Mouse (Mus musculus): Measurements from ENCODE around the gene Pde1a. TPM values are rescaled to one million over a fixed set of nuclear protein-coding genes. Genes with fewer than 3 reads are reported as not detected.

Pde1a gene
- polyA plus RNA-seq (2021; fragmentation: Nextera tagmentation) = 91.4 and 112 TPM in 2 replicates
- long read RNA-seq, experiment 1, partial matches to known transcripts = 206 of 249 reads
- long read RNA-seq, experiment 1, other reads (novel, unspliced or antisense) = 43 of 249 reads
- long read RNA-seq, experiment 2, partial matches to known transcripts = 85 of 130 reads
- long read RNA-seq, experiment 2, other reads (novel, unspliced or antisense) = 45 of 130 reads

DNA sequence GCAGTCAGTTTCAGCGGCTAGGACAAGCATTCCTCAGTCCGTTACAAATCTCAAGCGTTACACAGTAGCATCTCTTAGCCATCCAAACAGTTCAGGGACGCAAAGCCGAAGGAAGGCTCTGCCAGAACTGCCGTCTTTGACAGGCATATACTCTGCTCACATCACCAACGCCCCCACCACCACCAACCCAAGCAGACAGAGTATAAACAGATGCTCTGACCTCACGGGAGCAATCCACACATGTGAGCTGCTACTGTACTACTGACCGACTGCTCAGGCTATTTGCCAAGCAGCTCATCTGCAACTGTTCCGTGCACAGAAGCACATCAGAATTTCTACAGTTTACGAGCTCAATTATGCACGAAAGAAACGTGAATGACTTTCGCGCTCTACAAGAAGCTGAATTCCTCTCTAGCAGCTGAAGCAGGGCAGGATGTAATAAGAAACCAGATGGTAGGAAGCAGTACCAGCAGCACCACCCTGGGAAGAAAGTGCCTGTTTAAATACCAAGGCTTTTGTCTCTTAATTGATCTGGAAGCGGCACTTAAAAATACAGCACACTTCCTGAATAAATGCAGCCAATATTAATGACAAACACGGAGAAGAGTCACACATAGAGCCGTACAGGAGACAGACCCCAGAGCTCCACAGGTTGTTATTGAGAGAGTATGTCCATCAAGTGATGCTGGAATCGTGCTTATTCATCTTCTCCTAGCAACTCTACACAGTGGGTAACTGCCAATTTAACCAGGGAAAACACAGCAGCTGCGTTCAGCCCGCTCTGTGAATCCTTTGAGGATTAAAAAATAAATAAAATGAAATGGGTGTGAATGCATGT lies at the start of gene Pde1a:
TSS of gene Pde1a (minus strand) at position 598 of the 838 bp plus-strand sequence.

Other genes starting within 250 kb of the Pde1a start
- 0.05 TPM in 1 of 2 replicates, not detected in the other for gene Prdx6b, start 163.0 kb upstream of the Pde1a start, polyA plus RNA-seq (2021; fragmentation: Nextera tagmentation)
- 26.3 and 30.5 TPM in 2 replicates for gene Dnajc10, start 186.0 kb upstream of the Pde1a start, polyA plus RNA-seq (2021; fragmentation: Nextera tagmentation)